Mouse (Mus musculus): Measurements from ENCODE around the gene Pced1b. TPM values are rescaled to one million over a fixed set of nuclear protein-coding genes. Genes with fewer than 3 reads are reported as not detected.

Pced1b gene
- polyA plus RNA-seq, 1 experiment, result 24.8 TPM

DNA sequence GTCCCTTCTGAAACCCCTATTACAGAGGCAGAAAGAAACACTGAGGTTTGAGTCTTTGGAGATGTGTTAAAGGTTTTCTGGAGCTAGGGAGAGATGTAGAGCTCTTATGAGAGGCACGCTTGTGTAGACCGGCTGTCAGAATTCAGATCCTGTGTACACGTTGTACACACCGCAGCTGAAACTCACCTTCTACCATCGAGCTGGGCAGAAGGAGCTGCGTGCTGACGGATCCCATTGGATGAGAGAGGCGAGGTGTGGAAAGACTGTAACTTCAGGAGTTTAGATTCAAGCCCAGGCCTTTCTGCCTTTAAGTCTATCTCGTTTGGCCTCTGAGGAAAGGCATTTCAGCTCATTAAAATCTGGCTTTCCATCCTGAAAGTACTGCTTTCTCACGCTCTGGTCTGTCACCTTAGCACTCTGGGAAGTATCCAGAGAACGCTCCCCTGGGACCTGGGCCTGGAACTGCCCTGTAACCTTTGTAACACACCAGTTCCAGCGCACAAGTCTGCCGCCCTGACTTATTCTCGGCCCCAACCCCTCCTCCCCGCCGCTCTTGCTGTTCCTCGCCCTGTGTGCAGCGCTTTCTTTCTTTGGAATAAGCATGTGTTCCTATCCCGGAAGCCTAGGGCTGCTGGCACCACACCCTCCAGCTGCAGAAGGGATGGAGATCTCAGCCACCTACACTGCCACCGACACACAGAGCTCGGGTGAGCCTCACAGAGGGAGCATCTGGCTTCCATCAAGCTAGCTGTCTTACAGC is 44.6 kb downstream of the Pced1b start:
- no peak for DNase-seq
- WGBS, result 76% methylated on average over 21 of the region's 21 CpGs
- no peaks in the 10 kb centered on the region; the same call in 1 of the 2 replicates for H3K4me1 ChIP-seq (ENCODE audit: control insufficient read depth, insufficient read depth, low read length)
- H3K4me3 ChIP-seq (replicated peaks; ENCODE audit: extremely low read depth, low read depth, low read length), result no peak overlapping the region
- TF ChIP-seq CTCF (IDR thresholded peaks at IDR 0.05; ENCODE audit: insufficient read depth, low read length) (no peak), POLR2A (IDR thresholded peaks at IDR 0.05; ENCODE audit: borderline replicate concordance, extremely low read depth, low read depth, low read length) (no peak)

DNA sequence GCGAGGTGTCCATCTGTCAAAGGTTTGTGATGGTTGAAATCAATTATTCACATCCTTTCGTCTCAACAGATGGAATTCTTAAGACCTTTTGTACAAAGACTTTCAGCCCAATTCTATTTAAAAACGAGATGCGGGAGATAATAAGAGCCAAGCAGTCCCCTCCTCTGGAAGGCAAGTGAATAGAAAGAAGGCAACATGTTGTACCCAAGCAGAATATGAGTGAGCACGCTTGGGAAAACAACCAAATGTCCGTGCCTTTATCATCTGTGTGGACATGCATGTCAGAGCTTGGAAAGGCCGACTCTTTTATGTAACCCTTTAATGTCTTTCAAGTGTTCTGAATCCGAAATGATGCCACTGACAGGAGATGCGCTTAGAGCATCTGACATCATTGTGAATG is 61.0 kb downstream of the Pced1b start:
- no peak for DNase-seq
- no peaks in the 10 kb centered on the region for H3K4me1 ChIP-seq (ENCODE audit: control insufficient read depth, insufficient read depth, low read length)
- no peak overlapping the region for H3K4me3 ChIP-seq (replicated peaks; ENCODE audit: extremely low read depth, low read depth, low read length)
- WGBS, result 79% methylated on average over 9 of the region's 9 CpGs
- TF ChIP-seq CTCF (IDR thresholded peaks at IDR 0.05; ENCODE audit: insufficient read depth, low read length) (no peak), POLR2A (IDR thresholded peaks at IDR 0.05; ENCODE audit: borderline replicate concordance, extremely low read depth, low read depth, low read length) (no peak)

DNA sequence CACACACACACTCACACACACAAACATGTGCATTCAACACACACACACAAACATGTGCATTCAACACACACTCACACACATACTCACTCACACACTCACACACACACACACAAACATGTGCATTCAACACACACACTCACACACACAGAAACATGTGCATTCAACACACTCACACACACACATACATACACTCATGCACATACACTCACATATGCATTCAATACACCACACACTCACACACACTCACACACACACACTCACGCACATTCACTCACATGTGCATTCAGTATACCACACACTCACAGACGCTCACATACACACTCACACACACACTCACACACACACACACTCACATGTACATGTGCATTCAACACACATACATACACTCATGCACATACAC is 62.6 kb downstream of the Pced1b start:
- TF ChIP-seq POLR2A (IDR thresholded peaks at IDR 0.05; ENCODE audit: borderline replicate concordance, extremely low read depth, low read depth, low read length) (no peak), CTCF (IDR thresholded peaks at IDR 0.05; ENCODE audit: insufficient read depth, low read length) (no peak)
- DNase-seq, result no peak
- 95% methylated on average over 2 of the region's 2 CpGs for WGBS

DNA sequence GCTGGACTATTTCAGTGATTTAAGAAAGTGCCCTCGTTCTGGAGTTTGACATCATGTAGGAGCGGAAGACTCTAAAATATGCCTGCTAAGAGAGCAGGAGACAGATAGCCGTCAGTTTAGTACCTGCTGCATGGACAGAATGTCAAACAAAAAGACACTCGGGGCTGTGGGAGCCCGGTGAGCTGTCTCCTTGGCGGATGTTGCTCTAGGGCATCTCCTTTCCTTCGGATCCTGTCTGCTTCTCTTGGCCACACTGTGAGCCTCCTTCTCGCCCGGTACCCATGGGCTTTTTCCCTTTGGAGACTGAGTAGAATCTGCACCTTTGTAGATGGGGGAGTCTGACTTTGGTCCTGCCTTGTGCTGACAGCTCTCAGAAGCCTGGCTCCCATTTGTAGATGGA is 63.3 kb downstream of the Pced1b start:
- WGBS, result 72% methylated on average over 9 of the region's 9 CpGs
- no peak for TF ChIP-seq CTCF (IDR thresholded peaks at IDR 0.05; ENCODE audit: insufficient read depth, low read length)
- TF ChIP-seq POLR2A (IDR thresholded peaks at IDR 0.05; ENCODE audit: borderline replicate concordance, extremely low read depth, low read depth, low read length), result no peak
- Histone ChIP-seq H3K4me1 (ENCODE audit: control insufficient read depth, insufficient read depth, low read length) (no peaks in the 10 kb centered on the region), H3K4me3 (replicated peaks; ENCODE audit: extremely low read depth, low read depth, low read length) (no peak overlapping the region)
- no peak for DNase-seq

More for the DNA sequence above, 62.6 kb downstream of the Pced1b start:
- H3K4me1 ChIP-seq (ENCODE audit: control insufficient read depth, insufficient read depth, low read length), result no peaks in the 10 kb centered on the region
- H3K4me3 ChIP-seq (replicated peaks; ENCODE audit: extremely low read depth, low read depth, low read length), result no peak overlapping the region

DNA sequence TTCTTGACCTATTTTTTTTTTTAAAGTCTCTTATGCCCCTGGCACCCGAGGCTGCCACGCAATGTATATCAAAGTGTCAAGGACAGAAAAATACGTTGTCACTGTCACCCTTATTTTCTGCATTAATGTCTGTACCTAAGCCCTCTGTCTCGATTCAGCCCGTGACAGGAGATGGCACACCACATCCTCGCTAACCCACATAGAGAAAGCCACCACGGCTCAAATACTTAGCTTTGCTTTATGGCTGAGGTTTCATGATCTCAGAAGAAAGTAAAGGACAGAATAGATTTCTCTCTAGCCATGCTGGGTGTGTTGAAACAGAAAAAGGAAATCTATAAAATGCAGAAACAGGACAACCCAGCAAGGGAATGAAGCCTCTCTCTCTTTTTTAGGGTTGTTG is 64.3 kb downstream of the Pced1b start:
- no peaks in the 10 kb centered on the region for H3K4me1 ChIP-seq (ENCODE audit: control insufficient read depth, insufficient read depth, low read length)
- no peak for DNase-seq
- H3K4me3 ChIP-seq (replicated peaks; ENCODE audit: extremely low read depth, low read depth, low read length), result no peak overlapping the region
- 71% methylated on average over 7 of the region's 7 CpGs for whole genome bisulfite sequencing
- no peak for TF ChIP-seq POLR2A (IDR thresholded peaks at IDR 0.05; ENCODE audit: borderline replicate concordance, extremely low read depth, low read depth, low read length)
- no peak for TF ChIP-seq CTCF (IDR thresholded peaks at IDR 0.05; ENCODE audit: insufficient read depth, low read length)

DNA sequence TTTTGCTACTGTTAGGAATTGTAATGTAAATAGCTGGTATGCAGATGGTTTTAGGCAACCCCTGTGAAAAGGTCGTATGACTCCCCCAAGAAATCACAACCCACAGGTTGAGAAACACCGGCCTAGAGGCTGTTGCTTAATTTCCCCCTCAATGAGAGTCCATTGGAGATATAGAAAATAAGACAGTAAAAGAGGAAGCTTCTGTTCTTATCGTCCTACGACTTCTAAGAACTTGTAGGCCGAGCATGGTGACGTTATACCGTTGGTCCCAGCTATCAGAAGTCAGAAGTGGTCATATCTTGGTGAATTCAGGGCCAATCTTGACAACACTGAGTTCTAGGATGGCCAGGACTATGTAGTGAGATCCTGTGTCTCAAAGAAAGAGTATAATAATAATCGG is 65.0 kb downstream of the Pced1b start:
- no peak overlapping the region for H3K4me3 ChIP-seq (replicated peaks; ENCODE audit: extremely low read depth, low read depth, low read length)
- 81% methylated on average over 8 of the region's 8 CpGs for WGBS
- TF ChIP-seq CTCF (IDR thresholded peaks at IDR 0.05; ENCODE audit: insufficient read depth, low read length) (no peak), POLR2A (IDR thresholded peaks at IDR 0.05; ENCODE audit: borderline replicate concordance, extremely low read depth, low read depth, low read length) (no peak)
- no peaks in the 10 kb centered on the region for H3K4me1 ChIP-seq (ENCODE audit: control insufficient read depth, insufficient read depth, low read length)
- DNase-seq, result no peak

DNA sequence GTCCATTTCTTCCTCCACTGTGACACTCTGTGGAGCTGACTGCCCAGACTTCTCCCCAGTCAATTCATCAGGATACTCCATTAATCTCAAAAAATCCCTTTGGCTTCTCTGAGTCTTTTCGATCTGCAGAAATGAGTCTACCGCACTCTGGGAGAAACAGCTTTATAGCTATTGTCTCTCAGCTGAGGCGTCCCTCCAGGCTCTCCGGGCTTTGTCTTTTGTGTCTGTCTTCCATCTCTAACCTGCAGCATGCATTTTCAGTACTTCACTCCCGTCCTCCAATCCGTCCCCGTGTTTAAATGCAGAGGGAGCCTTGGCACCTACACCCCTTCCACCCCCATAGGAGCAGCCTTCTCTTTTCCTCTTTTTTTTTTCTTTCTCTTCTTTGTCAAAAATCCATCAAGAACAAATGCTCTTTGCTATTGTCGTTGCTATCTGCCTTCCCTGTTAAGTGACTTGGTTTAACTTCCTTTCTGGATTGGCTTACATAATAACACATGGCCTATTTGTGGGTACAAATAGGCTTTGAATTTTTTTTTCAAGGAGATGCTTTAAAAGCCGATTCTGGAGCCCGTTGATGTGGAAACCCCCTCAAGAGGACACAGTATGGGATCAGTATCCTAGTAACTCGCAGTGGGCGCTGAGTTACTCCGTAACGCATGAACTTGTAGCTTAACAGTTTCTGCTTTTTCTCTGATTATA is 68.0 kb downstream of the Pced1b start:
- TF ChIP-seq POLR2A (IDR thresholded peaks at IDR 0.05; ENCODE audit: borderline replicate concordance, extremely low read depth, low read depth, low read length) (no peak), CTCF (IDR thresholded peaks at IDR 0.05; ENCODE audit: insufficient read depth, low read length) (no peak)
- 82% methylated on average over 14 of the region's 14 CpGs for WGBS
- Histone ChIP-seq H3K4me1 (ENCODE audit: control insufficient read depth, insufficient read depth, low read length) (no peaks in the 10 kb centered on the region; the same call in 1 of the 2 replicates), H3K4me3 (replicated peaks; ENCODE audit: extremely low read depth, low read depth, low read length) (no peak overlapping the region)
- no peak for DNase-seq

DNA sequence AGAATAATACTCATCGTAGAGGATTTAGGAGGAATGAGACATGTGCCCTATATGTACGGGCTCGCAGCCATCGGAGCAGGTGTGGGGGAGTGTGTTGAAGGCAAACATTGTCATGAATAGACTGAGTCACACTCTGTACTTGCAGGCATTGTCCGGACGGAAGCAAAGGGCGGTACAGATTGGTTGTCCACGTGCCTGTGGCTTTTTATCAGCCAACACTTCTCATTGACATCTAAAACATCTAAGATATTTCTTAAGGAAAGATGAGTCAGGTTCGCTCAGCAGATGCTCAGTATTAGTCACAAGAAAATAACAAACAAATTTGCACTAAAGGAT is 68.5 kb downstream of the Pced1b start:
- 53% methylated on average over 9 of the region's 9 CpGs for WGBS
- TF ChIP-seq CTCF (IDR thresholded peaks at IDR 0.05; ENCODE audit: insufficient read depth, low read length), result no peak
- no peak for TF ChIP-seq POLR2A (IDR thresholded peaks at IDR 0.05; ENCODE audit: borderline replicate concordance, extremely low read depth, low read depth, low read length)
- DNase-seq, result no peak
- Histone ChIP-seq H3K4me3 (replicated peaks; ENCODE audit: extremely low read depth, low read depth, low read length) (no peak overlapping the region), H3K4me1 (ENCODE audit: control insufficient read depth, insufficient read depth, low read length) (no peaks in the 10 kb centered on the region; the same call in 1 of the 2 replicates)

DNA sequence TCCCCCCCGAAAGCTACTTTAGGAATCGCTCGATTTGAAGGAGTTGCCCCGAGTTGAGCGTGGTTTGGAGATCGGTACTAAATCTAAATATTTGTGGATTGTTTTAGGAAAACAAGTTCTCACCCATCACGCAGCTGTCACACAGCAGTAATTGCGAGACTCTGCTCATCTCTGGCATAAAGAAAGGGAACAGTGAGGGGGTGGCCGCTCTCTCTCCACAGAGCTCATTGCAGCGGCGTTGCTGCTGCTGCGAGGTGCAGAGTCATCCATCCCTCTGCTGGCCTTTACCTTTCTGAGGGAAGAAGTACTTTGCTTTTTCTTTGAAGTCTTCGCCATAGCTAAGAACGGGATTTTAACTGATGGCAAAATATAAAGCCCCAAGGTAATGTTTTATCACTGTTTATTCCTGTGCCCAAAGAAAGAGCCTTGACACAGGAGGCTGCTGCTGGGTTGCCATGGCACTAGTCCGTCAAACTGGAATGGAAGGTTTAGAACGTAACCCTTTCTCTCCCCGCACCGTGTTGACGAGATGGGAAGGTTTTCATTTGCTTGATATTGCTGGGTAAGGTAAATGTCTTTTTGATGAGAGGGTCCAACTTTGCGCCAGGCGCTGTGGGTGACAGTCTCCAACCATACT is 71.6 kb downstream of the Pced1b start:
- no peak for DNase-seq
- Histone ChIP-seq H3K4me1 (ENCODE audit: control insufficient read depth, insufficient read depth, low read length) (no peaks in the 10 kb centered on the region; the same call in 1 of the 2 replicates), H3K4me3 (replicated peaks; ENCODE audit: extremely low read depth, low read depth, low read length) (no peak overlapping the region)
- TF ChIP-seq CTCF (IDR thresholded peaks at IDR 0.05; ENCODE audit: insufficient read depth, low read length) (no peak), POLR2A (IDR thresholded peaks at IDR 0.05; ENCODE audit: borderline replicate concordance, extremely low read depth, low read depth, low read length) (no peak)
- WGBS, result 83% methylated on average over 21 of the region's 21 CpGs
